Mouse (Mus musculus) megakaryocyte, embryonic 14.5 days (primary cell): ENCODE data around the gene Pmm1.

Source experiments
- FLI1 ChIP-seq: IDR thresholded peaks from 2 replicates; pipeline ENCODE4 v1.6.1; 2012; ENCODE audit warnings: low read length, inconsistent platforms, mixed read lengths
- GATA1 ChIP-seq: IDR thresholded peaks from 3 replicates; pipeline ENCODE4 v1.6.1; 2012; ENCODE audit warnings: mixed read lengths, low read length, inconsistent platforms, borderline replicate concordance

- no peak for TF ChIP-seq GATA1
- TF ChIP-seq FLI1, result no peak
Observed at GRCm38 (mm10) chr15:81915663-81916062, 45.1 kb downstream of the Pmm1 start.
